ENCODE assay signal across 8 mouse cellular contexts in genomic region chr1:143740581-143740980, GRCm38 (mm10). TPM values are rescaled to one million over a fixed set of nuclear protein-coding genes. Genes with fewer than 3 reads are reported as not detected.
DNase-seq lines count a peak whose midpoint lies in the region; ATAC-seq and TF ChIP-seq lines count a peak whose summit lies in the region.

No protein-coding gene starts in this region.

- H3K36me3 ChIP-seq in hindbrain, embryonic 13.5 days = peaks cover 30% of the 10 kb centered on the region
- peaks cover 30% of the 10 kb centered on the region for H3K36me3 ChIP-seq in hindbrain, embryonic 10.5 days
- H3K36me3 ChIP-seq in MEL (ENCODE audit: control insufficient read depth in 1 of 2, insufficient read depth in 2 of 2, low read length in 2 of 2) = peaks cover 0 to 10% of the 10 kb centered on the region in 2 experiments; a peak in 2 of 4 replicates
- peaks cover 25% of the 10 kb centered on the region for H3K36me3 ChIP-seq in limb, embryonic 14.5 days (ENCODE audit: control insufficient read depth, insufficient read depth, low read length)

- no peak for DNase-seq in hindbrain, embryonic 10.5 days (ENCODE audit: low spot score)
- no peak for DNase-seq in MEL (ENCODE audit: low read depth, low spot score)
- DNase-seq in cerebellum, postnatal 10 days = peak; percentile 69 to 74
- DNase-seq in limb, embryonic 14.5 days (ENCODE audit: low spot score) = no peak
- DNase-seq in spleen, adult 18-20 months = no peak
- no peak for DNase-seq in thymus, postnatal 0 days (ENCODE audit: low spot score)
- DNase-seq in natural killer cell, adult 2 months (ENCODE audit: low spot score in 2 of 2) = no peak

- peak overlapping the region; percentile 70; the same call in 1 of the 2 replicates for H3K4me3 ChIP-seq in hindbrain, embryonic 13.5 days
- H3K4me3 ChIP-seq in hindbrain, embryonic 10.5 days = no peak overlapping the region; the same call in 1 of the 2 replicates
- peak overlapping the region; percentile 67 to 94 for H3K4me3 ChIP-seq in MEL (ENCODE audit: control insufficient read depth in 1 of 2, insufficient read depth in 1 of 2, low read depth in 2 of 2, low read length in 2 of 2)
- no peak overlapping the region for H3K4me3 ChIP-seq in limb, embryonic 14.5 days (replicated peaks; ENCODE audit: low read length)

- no peaks in the 10 kb centered on the region; the same call in 1 of the 2 replicates for H3K79me2 ChIP-seq in MEL (ENCODE audit: control insufficient read depth, insufficient read depth, low read length, poor library complexity)

- H3K4me2 ChIP-seq in hindbrain, embryonic 13.5 days = peak overlapping the region; percentile 71
- H3K4me2 ChIP-seq in limb, embryonic 14.5 days (replicated peaks; ENCODE audit: low read depth, low read length, severe bottlenecking) = peak overlapping the region; percentile 72; the same call in 1 of the 2 replicates

- no peak for ATAC-seq in hindbrain, embryonic 13.5 days (ENCODE audit: low FRiP score)
- ATAC-seq in limb, embryonic 14.5 days (ENCODE audit: low FRiP score, low read depth) = no peak

- H3K9ac ChIP-seq in hindbrain, embryonic 13.5 days = no peak overlapping the region
- peak overlapping the region; percentile 76; the same call in 1 of the 2 replicates for H3K9ac ChIP-seq in MEL (ENCODE audit: control insufficient read depth, low read depth, low read length, poor library complexity, severe bottlenecking)
- H3K9ac ChIP-seq in limb, embryonic 14.5 days (ENCODE audit: low read depth, low read length, severe bottlenecking) = no peak overlapping the region

- TF ChIP-seq CTCF in MEL (IDR thresholded peaks at IDR 0.05 in 2 of 3, conservative IDR thresholded peaks at IDR 0.05 in 1 of 3; ENCODE audit: control insufficient read depth in 1 of 3, insufficient read depth in 1 of 3, low read depth in 2 of 3, low read length in 3 of 3, poor library complexity in 1 of 3, severe bottlenecking in 1 of 3) = no peak

- peaks cover 18% of the 10 kb centered on the region for H3K4me1 ChIP-seq in hindbrain, embryonic 13.5 days (replicated peaks)
- peaks cover 19% of the 10 kb centered on the region for H3K4me1 ChIP-seq in hindbrain, embryonic 10.5 days (replicated peaks)
- no peaks in the 10 kb centered on the region; a peak in 1 of 4 replicates for H3K4me1 ChIP-seq in MEL (ENCODE audit: control insufficient read depth in 1 of 2, insufficient read depth in 2 of 2, low read length in 2 of 2)
- peaks cover 3% of the 10 kb centered on the region; the same call in 1 of the 2 replicates for H3K4me1 ChIP-seq in limb, embryonic 14.5 days (ENCODE audit: control insufficient read depth, insufficient read depth, low read length)

- no peaks in the 10 kb centered on the region for H3K27me3 ChIP-seq in hindbrain, embryonic 13.5 days
- H3K27me3 ChIP-seq in hindbrain, embryonic 10.5 days (ENCODE audit: insufficient read depth, poor library complexity, severe bottlenecking) = peaks cover 4% of the 10 kb centered on the region; the same call in 1 of the 2 replicates
- no peaks in the 10 kb centered on the region for H3K27me3 ChIP-seq in MEL (ENCODE audit: control insufficient read depth in 1 of 2, insufficient read depth in 2 of 2, low read length in 2 of 2)
- no peaks in the 10 kb centered on the region for H3K27me3 ChIP-seq in limb, embryonic 14.5 days (ENCODE audit: control insufficient read depth, insufficient read depth, low read length)

- H3K27ac ChIP-seq in hindbrain, embryonic 13.5 days = no peak overlapping the region
- H3K27ac ChIP-seq in hindbrain, embryonic 10.5 days = no peak overlapping the region
- no peak overlapping the region; the same call in 1 of the 2 replicates for H3K27ac ChIP-seq in MEL (ENCODE audit: control insufficient read depth, low read depth, low read length)
- no peak overlapping the region for H3K27ac ChIP-seq in limb, embryonic 14.5 days (replicated peaks; ENCODE audit: low read depth, low read length)

- WGBS in hindbrain, embryonic 13.5 days = 93% methylated on average over 10 of the region's 10 CpGs
- 91% methylated on average over 10 of the region's 10 CpGs for WGBS in hindbrain, embryonic 10.5 days
- WGBS in limb, embryonic 14.5 days = 71% methylated on average over 10 of the region's 10 CpGs

- H3K9me3 ChIP-seq in hindbrain, embryonic 13.5 days = no peaks in the 10 kb centered on the region
- no peaks in the 10 kb centered on the region for H3K9me3 ChIP-seq in hindbrain, embryonic 10.5 days
- no peaks in the 10 kb centered on the region for H3K9me3 ChIP-seq in MEL (replicated peaks; ENCODE audit: insufficient read depth, low read length)
- no peaks in the 10 kb centered on the region for H3K9me3 ChIP-seq in limb, embryonic 14.5 days (ENCODE audit: control insufficient read depth, low read length)

- TF ChIP-seq EP300 in MEL (IDR thresholded peaks at IDR 0.05; ENCODE audit: low read depth in 1 of 2, low read length in 2 of 2) = no peak

- no peak for TF ChIP-seq RAD21 in MEL (IDR thresholded peaks at IDR 0.05; ENCODE audit: low read depth, low read length)

- TF ChIP-seq POLR2A in MEL (IDR thresholded peaks at IDR 0.05; ENCODE audit: control insufficient read depth in 1 of 2, insufficient read depth in 1 of 2, low read depth in 1 of 2, low read length in 2 of 2, poor library complexity in 1 of 2) = no peak
- no peak for TF ChIP-seq POLR2A in limb, embryonic 14.5 days (IDR thresholded peaks at IDR 0.05; ENCODE audit: borderline replicate concordance, extremely low read depth, insufficient read depth, insufficient read length)

TF ChIP-seq in MEL, 35 proteins besides CTCF, POLR2A, EP300 and RAD21:
- TF ChIP-seq NRF1 (IDR thresholded peaks at IDR 0.05; ENCODE audit: insufficient read depth, low read depth, low read length, poor library complexity, severe bottlenecking) (no peak), ZNF384 (IDR thresholded peaks at IDR 0.05; ENCODE audit: low read depth, low read length) (peak; percentile 25; the same call in 1 of the 2 replicates), MXI1 (IDR thresholded peaks at IDR 0.05; ENCODE audit: low read depth, low read length) (no peak)
TF ChIP-seq in MEL: peak in this region for 1.

RNA-seq across cellular contexts. Expression of gene Glrx2, which starts 24.4 kb away (rescaled TPM):
- polyA plus RNA-seq in hindbrain, embryonic 13.5 days (2015; fragmentation: Nextera tagmentation; extraction: Ambion mirVana) = 139 and 157 TPM in 2 replicates
- polyA plus RNA-seq in hindbrain, embryonic 10.5 days (2016; fragmentation: Nextera tagmentation; extraction: Ambion mirVana) = 70.6 and 91.5 TPM in 2 replicates
- 23.4 and 25.3 TPM in 2 replicates for total RNA-seq in MEL (2012; rRNA removed)
- 10 to 100 TPM in 1 of 2 experiments, not detected in 1; 61.6 TPM for polyA plus RNA-seq in MEL (2012; ENCODE audit: insufficient read depth in 1 of 2, insufficient read length in 2 of 2, low read depth in 1 of 2, low replicate concordance in 2 of 2, missing spikeins in 1 of 2)
- 48.1 and 65.8 TPM in 2 replicates for polyA plus RNA-seq in limb, embryonic 14.5 days (2012; rRNA removed)
- 74.4 and 77.4 TPM in 2 replicates for polyA plus RNA-seq in limb, embryonic 14.5 days (2014; fragmentation: Nextera tagmentation; extraction: Ambion mirVana)
- polyA plus RNA-seq in thymus, postnatal 0 days (2015; fragmentation: Nextera tagmentation; extraction: Ambion mirVana) = 114 and 125 TPM in 2 replicates

RNA-seq across cellular contexts. Expression of gene Trove2, which starts 36.3 kb away (rescaled TPM):
- 39.9 and 40.6 TPM in 2 replicates for polyA plus RNA-seq in hindbrain, embryonic 13.5 days (2015; fragmentation: Nextera tagmentation; extraction: Ambion mirVana)
- polyA plus RNA-seq in hindbrain, embryonic 10.5 days (2016; fragmentation: Nextera tagmentation; extraction: Ambion mirVana) = 26.5 and 33.5 TPM in 2 replicates
- 4.6 and 5.5 TPM in 2 replicates for total RNA-seq in MEL (2012; rRNA removed)
- polyA plus RNA-seq in MEL (2012; ENCODE audit: insufficient read depth in 1 of 2, insufficient read length in 2 of 2, low read depth in 1 of 2, low replicate concordance in 2 of 2, missing spikeins in 1 of 2) = 1 to 10 TPM in 1 of 2 experiments, not detected in 1; 4.5 TPM
- polyA plus RNA-seq in limb, embryonic 14.5 days (2012; rRNA removed) = 7.1 and 7.2 TPM in 2 replicates
- polyA plus RNA-seq in limb, embryonic 14.5 days (2014; fragmentation: Nextera tagmentation; extraction: Ambion mirVana) = 18.7 and 20.5 TPM in 2 replicates
- polyA plus RNA-seq in thymus, postnatal 0 days (2015; fragmentation: Nextera tagmentation; extraction: Ambion mirVana) = 4.1 TPM in 2 replicates

RNA-seq across cellular contexts. Expression of gene Uchl5, which starts 36.5 kb away (rescaled TPM):
- 65.9 and 76.9 TPM in 2 replicates for polyA plus RNA-seq in hindbrain, embryonic 13.5 days (2015; fragmentation: Nextera tagmentation; extraction: Ambion mirVana)
- 78.4 and 106 TPM in 2 replicates for polyA plus RNA-seq in hindbrain, embryonic 10.5 days (2016; fragmentation: Nextera tagmentation; extraction: Ambion mirVana)
- 110 and 116 TPM in 2 replicates for total RNA-seq in MEL (2012; rRNA removed)
- 100 to 1,000 TPM in 1 of 2 experiments, 10 to 100 TPM in 1; 86.5 to 154 TPM for polyA plus RNA-seq in MEL (2012; ENCODE audit: insufficient read depth in 1 of 2, insufficient read length in 2 of 2, low read depth in 1 of 2, low replicate concordance in 2 of 2, missing spikeins in 1 of 2)
- polyA plus RNA-seq in limb, embryonic 14.5 days (2012; rRNA removed) = 11.8 and 19.9 TPM in 2 replicates
- polyA plus RNA-seq in limb, embryonic 14.5 days (2014; fragmentation: Nextera tagmentation; extraction: Ambion mirVana) = 57.5 and 63.8 TPM in 2 replicates
- 157 and 159 TPM in 2 replicates for polyA plus RNA-seq in thymus, postnatal 0 days (2015; fragmentation: Nextera tagmentation; extraction: Ambion mirVana)

RNA-seq across cellular contexts. Expression of gene Cdc73, which starts 37.9 kb away (rescaled TPM):
- 20.4 and 25.6 TPM in 2 replicates for polyA plus RNA-seq in hindbrain, embryonic 13.5 days (2015; fragmentation: Nextera tagmentation; extraction: Ambion mirVana)
- 27.9 and 34.6 TPM in 2 replicates for polyA plus RNA-seq in hindbrain, embryonic 10.5 days (2016; fragmentation: Nextera tagmentation; extraction: Ambion mirVana)
- total RNA-seq in MEL (2012; rRNA removed) = 11.6 and 13.6 TPM in 2 replicates
- 10 to 100 TPM; 55.2 to 65.8 TPM for polyA plus RNA-seq in MEL (2012; ENCODE audit: insufficient read depth in 1 of 2, insufficient read length in 2 of 2, low read depth in 1 of 2, low replicate concordance in 2 of 2, missing spikeins in 1 of 2)
- 14.6 and 22.2 TPM in 2 replicates for polyA plus RNA-seq in limb, embryonic 14.5 days (2012; rRNA removed)
- 21.8 and 23.1 TPM in 2 replicates for polyA plus RNA-seq in limb, embryonic 14.5 days (2014; fragmentation: Nextera tagmentation; extraction: Ambion mirVana)
- 23.3 and 26.6 TPM in 2 replicates for polyA plus RNA-seq in thymus, postnatal 0 days (2015; fragmentation: Nextera tagmentation; extraction: Ambion mirVana)

Comparison
In these comparisons a context has a peak if more than half of its experiments do, and no peak if none do; other contexts are left out.
1. H3K4me3 ChIP-seq: peak in hindbrain, embryonic 13.5 days (single experiment) and MEL (2 of 2); none in hindbrain, embryonic 10.5 days (single experiment) and limb, embryonic 14.5 days (single experiment).
2. DNase-seq: peak in cerebellum, postnatal 10 days (2 of 2); none in hindbrain, embryonic 10.5 days (single experiment), MEL (single experiment), limb, embryonic 14.5 days (single experiment), spleen, adult 18-20 months (0 of 2), thymus, postnatal 0 days (single experiment) and natural killer cell, adult 2 months (0 of 2).